Mouse (Mus musculus): Measurements from ENCODE around the gene Evi5l. TPM values are rescaled to one million over a fixed set of nuclear protein-coding genes. Genes with fewer than 3 reads are reported as not detected.

The Evi5l gene
- polyA plus RNA-seq, 1 experiment: 9.9 TPM

GRCm38 (mm10) chr8:4259805-4260170 is 93.4 kb downstream of the Evi5l start:
- no peak for TF ChIP-seq CTCF (IDR thresholded peaks at IDR 0.05; ENCODE audit: low read depth, low read length)
- no peak for TF ChIP-seq POLR2A (IDR thresholded peaks at IDR 0.05; ENCODE audit: borderline replicate concordance, low read depth, low read length)
- no peak overlapping the region for H3K27ac ChIP-seq (ENCODE audit: insufficient read depth, low read depth, low read length)
- peaks cover 18% of the 10 kb centered on the region for H3K4me1 ChIP-seq (ENCODE audit: control insufficient read depth, insufficient read depth, low read length)
- no peak overlapping the region for H3K4me3 ChIP-seq (ENCODE audit: insufficient read depth, low read length)

Other genes starting within 250 kb of the Evi5l start
- gene Cd209b, start 239.7 kb upstream of the Evi5l start, polyA plus RNA-seq (2012; ENCODE audit: insufficient read depth, insufficient read length, missing spikeins): not detected in 2 replicates
- not detected in 2 replicates for gene Cd209c, start 211.8 kb upstream of the Evi5l start, polyA plus RNA-seq (2012; ENCODE audit: insufficient read depth, insufficient read length, missing spikeins)
- not detected in 2 replicates for gene Cd209f, start 60.7 kb upstream of the Evi5l start, polyA plus RNA-seq (2012; ENCODE audit: insufficient read depth, insufficient read length, missing spikeins)
- not detected in 2 replicates for gene Cd209g, start 32.5 kb upstream of the Evi5l start, polyA plus RNA-seq (2012; ENCODE audit: insufficient read depth, insufficient read length, missing spikeins)
- not detected in 2 replicates for gene Prr36, start 50.9 kb downstream of the Evi5l start, polyA plus RNA-seq (2012; ENCODE audit: insufficient read depth, insufficient read length, missing spikeins)
- not detected in 2 replicates for gene Lrrc8e, start 60.3 kb downstream of the Evi5l start, polyA plus RNA-seq (2012; ENCODE audit: insufficient read depth, insufficient read length, missing spikeins)
- 75.4 and 77.0 TPM in 2 replicates for gene Map2k7, start 72.2 kb downstream of the Evi5l start, polyA plus RNA-seq (2012; ENCODE audit: insufficient read depth, insufficient read length, missing spikeins)
- gene Gm49320, start 72.3 kb downstream of the Evi5l start, polyA plus RNA-seq (2012; ENCODE audit: insufficient read depth, insufficient read length, missing spikeins): not detected in 2 replicates
- gene Tgfbr3l, start 81.6 kb downstream of the Evi5l start, polyA plus RNA-seq (2012; ENCODE audit: insufficient read depth, insufficient read length, missing spikeins): 3.6 and 4.4 TPM in 2 replicates
- gene Snapc2, start 86.5 kb downstream of the Evi5l start, polyA plus RNA-seq (2012; ENCODE audit: insufficient read depth, insufficient read length, missing spikeins): 17.6 and 20.7 TPM in 2 replicates
- gene Ctxn1, start 92.7 kb downstream of the Evi5l start, polyA plus RNA-seq (2012; ENCODE audit: insufficient read depth, insufficient read length, missing spikeins): 0.67 and 0.76 TPM in 2 replicates
- gene Timm44, start 109.3 kb downstream of the Evi5l start, polyA plus RNA-seq (2012; ENCODE audit: insufficient read depth, insufficient read length, missing spikeins): 55.0 and 65.8 TPM in 2 replicates
- gene Ccl25, start 158.6 kb downstream of the Evi5l start, polyA plus RNA-seq (2012; ENCODE audit: insufficient read depth, insufficient read length, missing spikeins): 10.5 and 14.3 TPM in 2 replicates
- 55.7 and 57.1 TPM in 2 replicates for gene Elavl1, start 158.8 kb downstream of the Evi5l start, polyA plus RNA-seq (2012; ENCODE audit: insufficient read depth, insufficient read length, missing spikeins)